Mouse (Mus musculus) midbrain, embryonic 13.5 days (tissue): ENCODE measurements at regions not wholly inside any gene's neighbourhood (a gene's known extent, or its start where the extent isn't known, plus 50 kb on each side); places are given as distances from the start of the nearest gene placed in this dataset.

Experiments used
- ATAC-seq: fragments of 200-750 bp; cut with Nextera tagmentation; 2 replicates; pipeline ENCODE4 v1.8.0; 2017; ENCODE audit warnings: mild to moderate bottlenecking, moderate TSS enrichment, moderate library complexity
- H3K27ac ChIP-seq: fragments of 300-500 bp; sonication (generic); 2 replicates; pipeline ENCODE4 v1.5.1; 2015; ENCODE audit warnings: inconsistent platforms, mild to moderate bottlenecking, moderate library complexity
- H3K27me3 ChIP-seq: fragments of 300-500 bp; sonication (generic); 2 replicates; pipeline ENCODE4 v1.6.1; 2015; ENCODE audit warnings: mild to moderate bottlenecking, inconsistent platforms
- H3K36me3 ChIP-seq: fragments of 300-500 bp; sonication (generic); 2 replicates; pipeline ENCODE4 v1.6.1; 2015; ENCODE audit warnings: mild to moderate bottlenecking, inconsistent platforms
- H3K4me1 ChIP-seq: fragments of 300-500 bp; sonication (generic); replicated peaks from 2 replicates; pipeline ENCODE4 v1.6.1; 2015; ENCODE audit warnings: inconsistent platforms
- H3K4me2 ChIP-seq: fragments of 300-500 bp; sonication (generic); replicated peaks from 2 replicates; pipeline ENCODE4 v1.6.1; 2015; ENCODE audit warnings: moderate library complexity, mild to moderate bottlenecking, inconsistent platforms
- H3K4me3 ChIP-seq: fragments of 300-500 bp; sonication (generic); replicated peaks from 2 replicates; pipeline ENCODE4 v1.5.1; 2015; ENCODE audit warnings: mild to moderate bottlenecking, inconsistent platforms
- H3K9ac ChIP-seq: fragments of 300-500 bp; sonication (generic); replicated peaks from 2 replicates; pipeline ENCODE4 v1.6.1; 2015; ENCODE audit warnings: mild to moderate bottlenecking, inconsistent platforms
- H3K9me3 ChIP-seq: fragments of 300-500 bp; sonication (generic); 2 replicates; pipeline ENCODE4 v1.6.1; 2016; ENCODE audit warnings: mild to moderate bottlenecking, inconsistent platforms
- WGBS: fragments of 180-500 bp; shearing (Covaris S2); methylation state at CpG from one replicate; pipeline ENCODE4 v1.1.7; 2015; 5-methylcytosine and 5-hydroxymethylcytosine counted together

- Histone ChIP-seq H3K4me1 (no peaks in the 10 kb centered on the region), H3K9ac (no peak overlapping the region), H3K36me3 (no peaks in the 10 kb centered on the region), H3K27ac (no peak overlapping the region), H3K4me3 (no peak overlapping the region), H3K27me3 (no peaks in the 10 kb centered on the region), H3K4me2 (no peak overlapping the region), H3K9me3 (no peaks in the 10 kb centered on the region; the same call in 1 of the 2 replicates)
- no peak for ATAC-seq
- 86% methylated on average over 3 of the region's 3 CpGs for WGBS
Measured at GRCm38 (mm10) chr15:97496026-97496425, 209.6 kb downstream of the Rpap3 start.

- WGBS, result 88% methylated on average over 5 of the region's 5 CpGs
- H3K4me2 ChIP-seq, result no peak overlapping the region
- no peak overlapping the region for H3K4me3 ChIP-seq
- no peaks in the 10 kb centered on the region; the same call in 1 of the 2 replicates for H3K9me3 ChIP-seq
- H3K9ac ChIP-seq, result no peak overlapping the region
- no peaks in the 10 kb centered on the region for H3K36me3 ChIP-seq
- H3K27me3 ChIP-seq, result no peaks in the 10 kb centered on the region
- H3K27ac ChIP-seq, result no peak overlapping the region
- ATAC-seq, result no peak
- no peaks in the 10 kb centered on the region for H3K4me1 ChIP-seq
Measured at GRCm38 (mm10) chr15:97493340-97493739, 212.3 kb downstream of the Rpap3 start.

GRCm38 (mm10) chr15:97491796-97492195 is 213.8 kb downstream of the Rpap3 start:
- no peak for ATAC-seq
- Histone ChIP-seq H3K4me3 (no peak overlapping the region), H3K4me1 (no peaks in the 10 kb centered on the region), H3K36me3 (no peaks in the 10 kb centered on the region), H3K9me3 (no peaks in the 10 kb centered on the region), H3K9ac (no peak overlapping the region), H3K4me2 (no peak overlapping the region), H3K27ac (no peak overlapping the region), H3K27me3 (no peaks in the 10 kb centered on the region)
- 79% methylated on average over 7 of the region's 7 CpGs for WGBS

GRCm38 (mm10) chr15:97487425-97487824 is 218.2 kb downstream of the Rpap3 start:
- ATAC-seq, result no peak
- Histone ChIP-seq H3K4me1 (no peaks in the 10 kb centered on the region), H3K4me3 (no peak overlapping the region), H3K36me3 (no peaks in the 10 kb centered on the region), H3K4me2 (no peak overlapping the region), H3K27ac (no peak overlapping the region), H3K9me3 (no peaks in the 10 kb centered on the region), H3K27me3 (no peaks in the 10 kb centered on the region), H3K9ac (no peak overlapping the region)
- 91% methylated on average over 2 of the region's 2 CpGs for WGBS

- no peak for ATAC-seq
- H3K4me3 ChIP-seq, result no peak overlapping the region
- WGBS, result 91% methylated on average over 15 of the region's 15 CpGs
- H3K27me3 ChIP-seq, result no peaks in the 10 kb centered on the region
- H3K9me3 ChIP-seq, result no peaks in the 10 kb centered on the region
- H3K9ac ChIP-seq, result no peak overlapping the region
- no peak overlapping the region for H3K4me2 ChIP-seq
- H3K36me3 ChIP-seq, result no peaks in the 10 kb centered on the region
- no peaks in the 10 kb centered on the region for H3K4me1 ChIP-seq
- no peak overlapping the region for H3K27ac ChIP-seq
Measured at GRCm38 (mm10) chr15:97471986-97472779, 225.1 kb upstream of the Amigo2 start.

- no peak overlapping the region for H3K27ac ChIP-seq
- no peak overlapping the region for H3K4me2 ChIP-seq
- no peaks in the 10 kb centered on the region for H3K4me1 ChIP-seq
- no peaks in the 10 kb centered on the region for H3K36me3 ChIP-seq
- 93% methylated on average over 4 of the region's 4 CpGs for WGBS
- H3K4me3 ChIP-seq, result no peak overlapping the region
- no peaks in the 10 kb centered on the region for H3K27me3 ChIP-seq
- no peaks in the 10 kb centered on the region for H3K9me3 ChIP-seq
- ATAC-seq, result no peak
- H3K9ac ChIP-seq, result no peak overlapping the region
Measured at GRCm38 (mm10) chr15:97471476-97471875, 224.4 kb upstream of the Amigo2 start.

GRCm38 (mm10) chr15:97469684-97470344 is 222.7 kb upstream of the Amigo2 start:
- Histone ChIP-seq H3K4me2 (no peak overlapping the region), H3K27me3 (no peaks in the 10 kb centered on the region), H3K4me3 (no peak overlapping the region), H3K9me3 (no peaks in the 10 kb centered on the region), H3K4me1 (no peaks in the 10 kb centered on the region), H3K27ac (no peak overlapping the region), H3K36me3 (no peaks in the 10 kb centered on the region), H3K9ac (no peak overlapping the region)
- no peak for ATAC-seq
- WGBS, result 86% methylated on average over 19 of the region's 19 CpGs

- H3K9me3 ChIP-seq, result no peaks in the 10 kb centered on the region
- WGBS, result 80% methylated on average over 23 of the region's 23 CpGs
- H3K27ac ChIP-seq, result no peak overlapping the region
- H3K9ac ChIP-seq, result no peak overlapping the region
- no peaks in the 10 kb centered on the region for H3K27me3 ChIP-seq
- no peaks in the 10 kb centered on the region for H3K4me1 ChIP-seq
- ATAC-seq, result no peak
- no peak overlapping the region for H3K4me2 ChIP-seq
- no peaks in the 10 kb centered on the region for H3K36me3 ChIP-seq
- no peak overlapping the region for H3K4me3 ChIP-seq
Measured at GRCm38 (mm10) chr15:97468732-97469683, 221.9 kb upstream of the Amigo2 start.

- H3K4me1 ChIP-seq, result no peaks in the 10 kb centered on the region
- H3K27me3 ChIP-seq, result no peaks in the 10 kb centered on the region
- H3K9me3 ChIP-seq, result no peaks in the 10 kb centered on the region
- H3K36me3 ChIP-seq, result no peaks in the 10 kb centered on the region
- H3K4me3 ChIP-seq, result no peak overlapping the region
- no peak for ATAC-seq
- no peak overlapping the region for H3K9ac ChIP-seq
- no peak overlapping the region for H3K4me2 ChIP-seq
- 81% methylated on average over 18 of the region's 18 CpGs for WGBS
- no peak overlapping the region for H3K27ac ChIP-seq
Measured at GRCm38 (mm10) chr15:97467781-97468485, 220.8 kb upstream of the Amigo2 start.

- H3K9ac ChIP-seq, result no peak overlapping the region
- H3K4me3 ChIP-seq, result no peak overlapping the region
- no peaks in the 10 kb centered on the region for H3K4me1 ChIP-seq
- H3K27me3 ChIP-seq, result no peaks in the 10 kb centered on the region
- no peak overlapping the region for H3K27ac ChIP-seq
- no peaks in the 10 kb centered on the region for H3K36me3 ChIP-seq
- ATAC-seq, result no peak
- WGBS, result 86% methylated on average over 10 of the region's 10 CpGs
- no peaks in the 10 kb centered on the region for H3K9me3 ChIP-seq
- H3K4me2 ChIP-seq, result no peak overlapping the region
Measured at GRCm38 (mm10) chr15:97466906-97467465, 219.9 kb upstream of the Amigo2 start.

- H3K27ac ChIP-seq, result no peak overlapping the region
- H3K9ac ChIP-seq, result no peak overlapping the region
- H3K4me1 ChIP-seq, result no peaks in the 10 kb centered on the region
- no peak for ATAC-seq
- no peak overlapping the region for H3K4me3 ChIP-seq
- no peaks in the 10 kb centered on the region for H3K27me3 ChIP-seq
- no peaks in the 10 kb centered on the region for H3K9me3 ChIP-seq
- no peaks in the 10 kb centered on the region for H3K36me3 ChIP-seq
- 60% methylated on average over 3 of the region's 3 CpGs for WGBS
- H3K4me2 ChIP-seq, result no peak overlapping the region
Measured at GRCm38 (mm10) chr15:97466110-97466509, 219.0 kb upstream of the Amigo2 start.
